Mouse (Mus musculus) heart, embryonic 14.5 days (tissue): ENCODE data around the gene Smchd1. TPM values are rescaled to one million over a fixed set of nuclear protein-coding genes. Genes with fewer than 3 reads are reported as not detected.
A peak's percentile ranks its signal among the peaks of the same experiment; 100 is the strongest.
"Not testable (repeated sequence)": the region's sequence is repeated elsewhere in the genome, so short reads cannot be mapped to it uniquely, and the experiment has no call there.

ENCODE experiments used
- ATAC-seq: fragments of 200-750 bp; cut with Nextera tagmentation; 2 replicates; pipeline ENCODE4 v1.8.0; 2017; ENCODE audit warnings: low read depth, moderate TSS enrichment; ENCODE audit not compliant: insufficient number of reproducible peaks, insufficient read depth, low FRiP score
- H3K27ac ChIP-seq, 2 experiments: fragments of 200-500 bp in 1 of 2; fragments of 300-500 bp in 1 of 2; sonication (generic) in 1 of 2; replicated peaks in 1 of 2; 2 replicates each; pipeline ENCODE4 v1.5.1; 2012 to 2014; ENCODE audit warnings: low read depth in 2 of 2, low read length in 2 of 2, control low read depth in 1 of 2, mild to moderate bottlenecking in 1 of 2, mixed read lengths in 1 of 2; ENCODE audit not compliant: control insufficient read depth in 1 of 2, insufficient read depth in 1 of 2
- H3K27me3 ChIP-seq: fragments of 300-500 bp; sonication (generic); 2 replicates; pipeline ENCODE4 v1.6.1; 2014; ENCODE audit warnings: mild to moderate bottlenecking, low read length, control low read depth; ENCODE audit not compliant: control insufficient read depth, insufficient read depth
- H3K36me3 ChIP-seq: fragments of 300-500 bp; sonication (generic); 2 replicates; pipeline ENCODE4 v1.6.1; 2014; ENCODE audit warnings: mild to moderate bottlenecking, control low read depth, low read length, mixed read lengths; ENCODE audit not compliant: control insufficient read depth, insufficient read depth
- H3K4me1 ChIP-seq, 2 experiments: fragments of 200-500 bp in 1 of 2; fragments of 300-500 bp in 1 of 2; sonication (generic) in 1 of 2; 2 replicates each; pipeline ENCODE4 v1.6.1; 2012 to 2014; ENCODE audit warnings: low read length in 2 of 2, control low read depth in 1 of 2, mixed read lengths in 1 of 2; ENCODE audit not compliant: control insufficient read depth in 2 of 2, insufficient read depth in 2 of 2
- H3K4me2 ChIP-seq: fragments of 300-500 bp; sonication (generic); 2 replicates; pipeline ENCODE4 v1.6.1; 2014; ENCODE audit warnings: mild to moderate bottlenecking, low read length
- H3K4me3 ChIP-seq, 2 experiments: fragments of 200-500 bp in 1 of 2; fragments of 300-500 bp in 1 of 2; sonication (generic) in 1 of 2; 2 replicates each; pipeline ENCODE4 v1.5.1; 2012 to 2014; ENCODE audit warnings: low read length in 2 of 2, mild to moderate bottlenecking in 2 of 2, control low read depth in 1 of 2, low read depth in 1 of 2, moderate library complexity in 1 of 2; ENCODE audit not compliant: control insufficient read depth in 1 of 2, insufficient read depth in 1 of 2
- H3K9ac ChIP-seq: fragments of 300-500 bp; sonication (generic); 2 replicates; pipeline ENCODE4 v1.6.1; 2014; ENCODE audit warnings: mild to moderate bottlenecking, low read length
- H3K9me3 ChIP-seq: fragments of 300-500 bp; sonication (generic); 2 replicates; pipeline ENCODE4 v1.6.1; 2016; ENCODE audit warnings: low read length, control low read depth; ENCODE audit not compliant: control insufficient read depth
- WGBS: fragments of 180-500 bp; shearing (Covaris S2); extraction: QIAGEN DNeasy Blood & Tissue Kit; methylation state at CpG from one replicate; pipeline ENCODE4 v1.1.7; 2014; 5-methylcytosine and 5-hydroxymethylcytosine counted together
- polyA plus RNA-seq: library from polyadenylated mRNA; unstranded; fragments of >200 nt; fragmentation: Nextera tagmentation; extraction: Ambion mirVana; gene quantifications from 2 replicates; pipeline ENCODE4 v1.2.1, GENCODE M21; 2014

Smchd1 gene
- polyA plus RNA-seq, 1 experiment from 2014 or later: 49.1 TPM

DNA sequence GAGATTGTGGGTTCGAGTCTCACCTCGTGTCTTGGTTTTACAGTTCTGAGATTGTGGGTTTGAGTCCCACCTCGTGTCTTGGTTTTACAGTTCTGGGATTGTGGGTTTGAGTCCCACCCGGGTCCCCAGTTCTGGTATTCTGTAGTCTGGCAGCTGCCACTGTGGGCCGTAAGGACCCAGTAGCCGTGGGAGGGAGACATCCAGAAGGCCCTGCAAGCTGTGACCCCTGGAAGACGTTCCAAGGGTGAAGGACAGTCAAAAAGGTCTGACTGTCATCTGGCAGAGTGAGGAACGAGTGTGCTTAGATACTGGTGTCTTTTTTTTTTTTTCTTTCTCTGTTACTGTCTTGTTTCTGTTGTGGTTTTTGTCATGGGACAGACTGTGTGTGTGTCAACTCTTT lies 154.4 kb downstream of the Smchd1 start:
- 84% methylated on average over 8 of the region's 8 CpGs for WGBS
- not testable (repeated sequence) for H3K36me3 ChIP-seq, ATAC-seq, H3K9me3 ChIP-seq, H3K4me2 ChIP-seq, H3K9ac ChIP-seq, H3K4me3 ChIP-seq, H3K4me1 ChIP-seq, H3K27me3 ChIP-seq, H3K27ac ChIP-seq

DNA sequence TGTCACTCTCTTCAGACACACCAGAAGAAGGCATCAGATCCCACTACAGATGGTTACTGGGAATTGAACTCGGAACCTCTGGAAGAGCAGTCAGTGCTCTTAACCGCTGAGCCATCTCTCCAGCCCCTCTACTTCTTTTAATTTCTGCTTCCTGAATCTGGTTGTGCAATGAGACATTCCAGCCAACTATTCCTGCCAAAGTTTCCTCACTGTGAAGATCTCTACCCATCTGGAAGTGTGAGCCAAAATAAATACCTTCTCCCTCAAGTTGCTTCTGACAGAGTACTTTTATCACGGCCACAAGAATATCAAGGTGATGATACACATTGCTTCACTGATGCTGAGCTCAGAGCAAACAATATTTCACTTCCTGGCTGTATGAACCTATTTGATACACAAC lies 155.8 kb downstream of the Smchd1 start:
- no peaks in the 10 kb centered on the region for H3K4me1 ChIP-seq
- H3K36me3 ChIP-seq: no peaks in the 10 kb centered on the region
- no peak overlapping the region for H3K27ac ChIP-seq
- 71% methylated on average over 3 of the region's 3 CpGs for WGBS
- no peaks in the 10 kb centered on the region for H3K27me3 ChIP-seq
- no peak for ATAC-seq
- H3K4me3 ChIP-seq: no peak overlapping the region
- H3K9me3 ChIP-seq: no peaks in the 10 kb centered on the region
- H3K4me2 ChIP-seq: no peak overlapping the region
- no peak overlapping the region for H3K9ac ChIP-seq

DNA sequence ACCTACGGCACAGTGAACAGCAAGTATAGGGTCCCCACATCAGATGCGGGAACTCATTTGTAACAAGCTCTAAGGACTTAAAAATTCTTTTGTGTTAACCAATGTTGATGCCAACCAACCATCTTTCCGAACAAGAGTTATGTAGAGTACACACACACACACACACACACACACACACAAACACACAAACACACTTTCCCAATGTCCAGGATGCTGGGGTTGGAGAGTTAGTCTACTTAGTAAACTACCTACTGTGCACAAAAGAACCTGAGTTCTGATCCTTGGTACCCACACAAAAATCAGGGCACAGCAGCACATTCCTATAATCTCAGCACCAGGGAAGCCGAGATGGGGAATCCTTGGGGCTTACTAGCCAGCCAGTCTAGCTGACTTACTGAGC lies 157.6 kb downstream of the Smchd1 start:
- WGBS: 92% methylated on average over 4 of the region's 4 CpGs

DNA sequence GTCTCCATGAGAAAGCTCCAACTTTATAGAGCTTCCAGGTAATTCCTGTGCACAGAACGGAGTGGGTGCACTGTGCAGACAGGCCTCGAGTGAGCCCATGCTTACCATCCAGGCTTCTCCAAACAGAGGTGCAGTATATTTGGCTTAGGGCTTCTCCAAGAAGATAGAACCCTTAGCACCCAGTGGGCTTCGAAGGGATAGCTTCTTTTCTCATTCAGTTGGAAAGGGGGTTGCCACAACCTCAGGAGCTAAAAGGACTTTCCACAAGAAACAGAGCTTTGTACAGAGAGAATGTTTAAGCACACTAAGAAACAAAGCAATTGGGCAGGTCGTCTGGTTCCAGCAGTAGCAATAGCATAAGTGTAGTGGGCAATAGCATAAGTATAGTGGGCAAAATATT lies 160.8 kb downstream of the Smchd1 start:
- Histone ChIP-seq H3K9ac (no peak overlapping the region), H3K4me3 (no peak overlapping the region), H3K4me1 (peaks cover 3 to 10% of the 10 kb centered on the region in 2 experiments; a peak in 3 of 4 replicates), H3K27ac (no peak overlapping the region), H3K27me3 (peaks cover 5% of the 10 kb centered on the region; the same call in 1 of the 2 replicates), H3K36me3 (no peaks in the 10 kb centered on the region), H3K9me3 (no peaks in the 10 kb centered on the region), H3K4me2 (no peak overlapping the region)
- WGBS: 70% methylated on average over 4 of the region's 4 CpGs
- no peak for ATAC-seq

More for the DNA sequence above, 157.6 kb downstream of the Smchd1 start:
- H3K27ac ChIP-seq: no peak overlapping the region
- no peak overlapping the region for H3K4me3 ChIP-seq
- H3K4me2 ChIP-seq: no peak overlapping the region
- ATAC-seq: no peak
- H3K9me3 ChIP-seq: no peaks in the 10 kb centered on the region
- H3K36me3 ChIP-seq: no peaks in the 10 kb centered on the region
- no peaks in the 10 kb centered on the region for H3K4me1 ChIP-seq
- H3K27me3 ChIP-seq: no peaks in the 10 kb centered on the region
- no peak overlapping the region for H3K9ac ChIP-seq

DNA sequence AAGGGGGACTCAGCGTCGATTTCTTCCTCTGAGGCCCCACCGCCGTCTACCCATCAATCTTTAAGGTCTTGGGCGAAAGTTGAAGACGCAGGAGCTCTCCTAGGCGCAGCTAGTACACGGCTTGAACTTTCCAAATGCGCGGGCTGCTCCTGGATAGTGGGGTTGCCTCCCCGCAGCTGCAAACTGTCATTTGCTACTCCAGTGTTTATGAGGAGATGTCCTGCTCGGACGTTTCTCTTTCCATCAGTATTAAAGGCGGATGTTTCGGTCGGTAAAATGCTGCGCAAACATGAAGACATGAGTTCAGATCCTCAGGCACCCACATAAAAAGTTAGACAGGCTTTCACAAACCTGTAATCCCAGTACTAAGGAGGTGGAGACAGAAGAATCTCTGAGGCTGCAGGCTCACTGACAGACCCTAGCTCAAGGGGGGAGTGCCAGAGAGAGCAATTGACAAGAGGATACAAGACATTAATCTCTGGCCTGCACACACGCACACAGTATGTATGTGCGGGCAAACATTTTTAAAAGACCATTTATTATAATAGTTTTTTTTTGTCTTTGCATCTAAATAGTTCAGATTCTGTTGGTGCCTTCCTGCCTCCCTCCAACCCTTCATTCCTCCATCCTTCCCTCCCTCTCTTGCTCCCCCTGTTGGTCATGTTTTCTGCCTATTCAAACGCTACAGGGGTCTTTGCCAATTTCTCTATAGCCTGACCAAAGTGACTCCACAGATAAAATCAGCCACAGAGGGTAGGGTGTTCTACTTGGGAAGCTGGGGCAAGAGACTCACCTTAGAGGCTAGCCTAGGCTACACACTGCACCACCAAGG lies 163.6 kb downstream of the Smchd1 start, which contains the start of gene Emilin2:
Gene Emilin2 (minus strand): TSS at position 639 of the 832 bp plus-strand sequence.
- H3K4me3 ChIP-seq: peak within 1 kb of the TSS; percentile 62 to 68
- WGBS: 9% methylated on average over 20 of the region's 20 CpGs
- peak within 1 kb of the TSS; percentile 82 for H3K9ac ChIP-seq
- no peak for ATAC-seq
- H3K4me1 ChIP-seq: peaks cover 15 to 29% of the 10 kb centered on the region in 2 experiments
- H3K27me3 ChIP-seq: peaks cover 5% of the 10 kb centered on the region; the same call in 1 of the 2 replicates
- peak within 1 kb of the TSS in 1 of 2 experiments; percentile 57; a peak in 2 of 4 replicates for H3K27ac ChIP-seq
- H3K9me3 ChIP-seq: no peaks in the 10 kb centered on the region
- peak within 1 kb of the TSS; percentile 98 for H3K4me2 ChIP-seq
- no peaks in the 10 kb centered on the region for H3K36me3 ChIP-seq

DNA sequence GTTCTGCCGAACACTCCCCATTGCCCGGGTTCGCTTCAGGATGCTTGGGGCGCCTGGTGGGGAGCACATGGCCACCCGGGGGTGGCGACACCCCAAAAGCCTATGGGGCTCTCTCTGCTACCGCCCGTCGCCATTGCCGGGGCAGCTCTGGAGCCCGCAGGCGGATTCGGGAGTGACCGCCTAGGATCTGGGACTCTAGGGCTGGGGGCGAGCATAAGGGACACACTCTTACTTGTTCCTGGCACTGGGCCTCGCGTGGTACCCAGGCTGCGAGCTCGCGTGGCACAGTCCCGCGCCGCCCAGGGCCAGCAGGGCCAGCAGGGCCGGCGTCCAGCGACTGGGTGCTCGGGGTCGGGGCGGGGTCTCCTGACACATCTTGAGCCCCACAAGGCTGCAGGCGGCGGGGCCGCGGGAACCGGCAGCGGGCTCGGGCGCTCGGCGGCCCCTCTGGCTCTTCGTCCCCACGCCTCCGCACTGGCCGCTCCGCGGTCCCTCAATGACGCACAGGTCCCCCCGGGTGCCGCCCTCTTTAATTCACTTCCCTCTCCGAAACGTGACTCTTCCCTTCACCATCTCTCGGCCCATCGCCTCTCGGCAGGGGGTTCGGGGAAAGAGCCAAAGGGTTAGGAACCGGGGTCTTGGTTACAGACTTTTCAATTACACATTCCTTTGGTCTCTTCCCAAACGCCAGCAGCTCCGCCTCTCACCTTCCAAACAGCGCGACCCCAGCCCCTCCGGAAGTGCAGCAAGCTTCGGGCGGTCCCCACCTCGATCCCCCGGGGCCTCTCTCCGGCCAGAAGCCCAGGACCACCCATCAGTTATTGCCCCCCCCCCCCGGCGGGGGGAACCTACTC lies 164.4 kb downstream of the Smchd1 start:
- under 1% methylated on average over 55 of the region's 67 CpGs for WGBS
- Histone ChIP-seq H3K4me2 (peak overlapping the region; percentile 98), H3K4me1 (peaks cover 15 to 31% of the 10 kb centered on the region in 2 experiments), H3K4me3 (peak overlapping the region; percentile 62 to 68), H3K27me3 (peaks cover 5% of the 10 kb centered on the region; the same call in 1 of the 2 replicates), H3K9me3 (no peaks in the 10 kb centered on the region), H3K9ac (peak overlapping the region; percentile 82), H3K36me3 (no peaks in the 10 kb centered on the region), H3K27ac (peak overlapping the region in 1 of 2 experiments; percentile 57; a peak in 2 of 4 replicates)
- ATAC-seq: peak; percentile 40; the same call in 1 of the 2 replicates

DNA sequence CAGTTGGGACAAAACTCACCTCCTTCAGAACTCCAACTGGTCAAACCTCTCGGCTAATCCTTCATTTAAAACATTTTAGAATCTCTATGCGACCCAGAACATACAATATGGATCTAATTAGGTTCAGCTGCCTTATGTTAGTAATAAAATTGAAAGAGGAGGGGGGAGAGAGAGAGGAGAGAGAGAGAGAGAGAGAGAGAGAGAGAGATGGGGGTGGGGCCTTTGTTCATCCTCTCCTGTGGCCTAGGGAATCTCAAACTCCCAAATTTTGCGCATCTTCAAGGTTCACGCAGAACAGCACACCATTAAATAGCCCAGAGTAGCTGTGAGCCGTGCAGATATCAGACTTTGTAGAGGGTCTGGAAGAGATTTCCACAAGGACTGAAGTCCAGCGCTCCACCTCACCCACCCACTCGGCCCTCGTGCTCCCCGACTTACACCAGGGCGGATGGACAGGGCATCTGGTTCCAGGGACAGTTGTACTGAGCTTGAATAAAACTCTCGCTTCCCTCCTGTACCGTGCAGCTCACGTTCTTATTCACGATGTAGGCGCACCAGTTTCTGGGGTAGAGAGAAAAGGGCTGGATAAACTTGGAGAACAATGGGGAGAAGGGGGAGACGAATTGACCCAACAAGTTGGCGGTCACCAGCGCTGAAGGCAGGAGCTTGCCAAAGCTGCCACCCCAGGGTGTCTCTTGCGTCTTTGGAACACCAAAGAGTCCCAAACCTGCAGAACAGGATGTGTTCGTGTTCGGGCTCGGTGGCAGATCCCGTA lies 165.2 kb downstream of the Smchd1 start:
- no peaks in the 10 kb centered on the region for H3K9me3 ChIP-seq
- H3K27ac ChIP-seq: peak overlapping the region; percentile 46 to 57; a peak in 3 of 4 replicates
- peak overlapping the region; percentile 98 for H3K4me2 ChIP-seq
- H3K27me3 ChIP-seq: peaks cover 5% of the 10 kb centered on the region; the same call in 1 of the 2 replicates
- peak overlapping the region; percentile 62 to 68 for H3K4me3 ChIP-seq
- WGBS: 7% methylated on average over 23 of the region's 23 CpGs
- ATAC-seq: no peak
- peak overlapping the region; percentile 82 for H3K9ac ChIP-seq
- peaks cover 15 to 31% of the 10 kb centered on the region in 2 experiments for H3K4me1 ChIP-seq
- no peaks in the 10 kb centered on the region for H3K36me3 ChIP-seq
